Mouse (Mus musculus) right cerebral cortex, postnatal 4 days (tissue): ENCODE results near the gene Lrrc75a.

ENCODE experiments used
- DNase-seq: peaks from one replicate; pipeline ENCODE4 v3.0.0-alpha.2; 2022

Lrrc75a gene

GRCm38 (mm10) chr11:62587034-62587433 lies 61.3 kb downstream of the Lrrc75a start:
- no peak for DNase-seq

- DNase-seq, result no peak
Measured at GRCm38 (mm10) chr11:62584671-62585206, 63.6 kb downstream of the Lrrc75a start.

- DNase-seq, result no peak
Measured at GRCm38 (mm10) chr11:62583031-62583430, 65.3 kb downstream of the Lrrc75a start.

- DNase-seq, result peak; percentile 21
Measured at GRCm38 (mm10) chr11:62576530-62577152, 71.7 kb downstream of the Lrrc75a start.

- DNase-seq, result peak; percentile 51
Measured at GRCm38 (mm10) chr11:62575659-62576438, 72.5 kb downstream of the Lrrc75a start.

GRCm38 (mm10) chr11:62575297-62575658 lies 73.0 kb downstream of the Lrrc75a start:
- DNase-seq, result peak; percentile 92

- no peak for DNase-seq
Measured at GRCm38 (mm10) chr11:62574703-62575085, 73.6 kb downstream of the Lrrc75a start.

- no peak for DNase-seq
Measured at GRCm38 (mm10) chr11:62573959-62574702, 74.2 kb downstream of the Lrrc75a start, which contains the start of gene Trpv2. Gene Trpv2, plus strand, starts transcription at chr11:62574486.

- no peak for DNase-seq
Measured at GRCm38 (mm10) chr11:62568300-62568699, 80.0 kb downstream of the Lrrc75a start.

- no peak for DNase-seq
Measured at GRCm38 (mm10) chr11:62566211-62566610, 82.1 kb downstream of the Lrrc75a start.

- DNase-seq, result no peak
Measured at GRCm38 (mm10) chr11:62565747-62566146, 82.6 kb downstream of the Lrrc75a start.

- no peak for DNase-seq
Measured at GRCm38 (mm10) chr11:62563590-62563989, 84.7 kb downstream of the Lrrc75a start.

GRCm38 (mm10) chr11:62560463-62561016 lies 87.8 kb downstream of the Lrrc75a start:
- peak; percentile 8 for DNase-seq

- no peak for DNase-seq
Measured at GRCm38 (mm10) chr11:62558961-62559646, 89.2 kb downstream of the Lrrc75a start.

GRCm38 (mm10) chr11:62558152-62558551 lies 90.2 kb downstream of the Lrrc75a start:
- no peak for DNase-seq

GRCm38 (mm10) chr11:62557205-62557604 lies 91.1 kb downstream of the Lrrc75a start:
- DNase-seq, result no peak

- no peak for DNase-seq
Measured at GRCm38 (mm10) chr11:62555896-62556412, 92.4 kb downstream of the Lrrc75a start.

GRCm38 (mm10) chr11:62554934-62555517 lies 93.3 kb downstream of the Lrrc75a start:
- no peak for DNase-seq
